Mouse (Mus musculus): ENCODE measurements around the gene Bco1.

DNA sequence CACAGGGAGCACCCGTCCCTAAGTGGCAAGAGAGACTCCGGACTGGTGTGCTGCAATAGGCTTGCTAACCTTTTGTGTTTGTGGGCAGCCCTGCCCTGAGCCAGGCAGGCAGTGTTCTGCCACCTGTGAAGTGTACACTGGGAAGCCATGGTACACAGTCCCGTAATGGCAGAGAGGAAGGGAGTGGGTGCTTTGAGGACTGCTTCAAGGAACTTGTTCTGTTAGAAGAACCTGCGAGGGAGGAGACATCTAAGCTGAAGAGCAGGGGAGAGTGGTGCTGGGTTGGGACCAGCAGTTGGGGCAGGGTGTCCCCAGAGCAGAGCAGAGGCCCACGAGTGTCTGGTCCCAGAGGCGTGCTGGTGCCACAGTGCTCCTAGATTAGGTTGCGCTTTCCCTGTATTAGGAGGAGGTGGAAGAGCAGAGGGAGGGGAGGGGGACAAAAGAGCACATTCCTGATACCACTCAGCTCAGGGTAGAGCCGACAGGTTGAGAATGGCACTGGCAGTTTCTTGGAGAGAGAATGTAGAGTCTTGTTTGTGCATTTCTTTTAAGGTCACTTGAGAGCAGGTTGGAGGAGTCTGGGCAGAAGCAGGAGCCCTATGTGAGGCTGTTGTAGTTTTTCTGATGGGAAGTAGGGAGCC is 71.7 kb downstream of the Bco1 start:
- TF ChIP-seq CTCF (IDR thresholded peaks at IDR 0.05; ENCODE audit: extremely low read depth, insufficient read length, insufficient replicate concordance, low read depth, low read length): no peak
- TF ChIP-seq POLR2A (IDR thresholded peaks at IDR 0.05; ENCODE audit: low read depth, low read length): no peak

All from small intestine, adult 2 months (tissue).